Comparison of ENCODE assay signal across 18 mouse cellular contexts in the genomic region with DNA sequence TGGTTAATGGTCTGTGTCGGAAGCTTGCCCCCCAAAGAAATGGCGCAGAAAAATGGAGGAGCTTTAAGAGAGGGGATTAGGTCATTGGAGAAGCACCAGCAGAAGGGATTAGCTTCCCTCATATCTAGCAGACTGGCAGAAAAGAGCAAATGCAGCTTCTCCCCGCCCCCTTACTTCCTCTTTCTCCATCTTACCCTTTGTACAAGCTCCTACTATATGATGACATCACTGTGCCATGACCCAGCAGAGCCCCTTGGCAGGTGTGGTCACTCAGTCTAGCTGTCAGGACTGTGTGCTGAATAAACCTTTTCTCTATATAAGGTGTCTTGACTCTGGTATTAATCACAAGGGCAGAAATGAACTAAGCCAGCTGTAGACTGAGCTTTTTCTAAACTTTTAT. TPM values are rescaled to one million over a fixed set of nuclear protein-coding genes. Genes with fewer than 3 reads are reported as not detected.
DNase-seq lines count a peak whose midpoint lies in the region; ATAC-seq and TF ChIP-seq lines count a peak whose summit lies in the region.
"Had no signal": no experiment of that assay in that cellular context is flagged by ENCODE, and none has a peak within 500 bp of the region (broad histone marks: within the 10 kb centered on the region; RNA-seq: fewer than 3 reads in every experiment).

No protein-coding gene starts in this region.

- 0 out of 2 replicates have a peak overlapping the region, but pooled peaks have one; percentile 44 for H3K9ac ChIP-seq in kidney, embryonic 16.5 days (replicated peaks; ENCODE audit: low read length)
- H3K9ac ChIP-seq in stomach, embryonic 14.5 days (replicated peaks; ENCODE audit: low read depth, low read length) = no peak overlapping the region
- H3K9ac ChIP-seq: embryonic facial prominence, embryonic 12.5 days; heart, embryonic 15.5 days; hindbrain, embryonic 13.5 days had no signal

- H3K27ac ChIP-seq in kidney, embryonic 16.5 days (ENCODE audit: low read length) = 0 out of 2 replicates have a peak overlapping the region, but pooled peaks have one; percentile 12
- peak overlapping the region; percentile 79 for H3K27ac ChIP-seq in stomach, embryonic 14.5 days (ENCODE audit: low read length)
- H3K27ac ChIP-seq: embryonic facial prominence, embryonic 12.5 days; heart, embryonic 15.5 days; hindbrain, embryonic 13.5 days had no signal

- H3K4me2 ChIP-seq in kidney, embryonic 16.5 days (replicated peaks; ENCODE audit: low read depth, low read length) = no peak overlapping the region
- H3K4me2 ChIP-seq in stomach, embryonic 14.5 days (replicated peaks; ENCODE audit: low read depth, low read length) = no peak overlapping the region
- H3K4me2 ChIP-seq: embryonic facial prominence, embryonic 12.5 days; heart, embryonic 15.5 days; hindbrain, embryonic 13.5 days; liver, embryonic 11.5 days had no signal

- no peak for DNase-seq in kidney, postnatal 14 days
- DNase-seq in G1E (ENCODE audit: low spot score) = peak; percentile 50
- DNase-seq in kidney, postnatal 36 days = no peak
- DNase-seq: adrenal gland, postnatal 10 days; cerebellum, postnatal 36 days; heart, adult 11 months; lung, postnatal 10 days; midbrain, embryonic 14.5 days; right cerebral cortex, postnatal 4 days had no signal

- H3K27me3 ChIP-seq in kidney, embryonic 16.5 days (ENCODE audit: insufficient read depth, low read length) = no peaks in the 10 kb centered on the region
- peaks cover 13% of the 10 kb centered on the region for H3K27me3 ChIP-seq in G1E (ENCODE audit: insufficient read depth, low read length)
- no peaks in the 10 kb centered on the region for H3K27me3 ChIP-seq in stomach, embryonic 14.5 days (ENCODE audit: control insufficient read depth, insufficient read depth, low read length)
- H3K27me3 ChIP-seq: embryonic facial prominence, embryonic 12.5 days; heart, embryonic 15.5 days; hindbrain, embryonic 13.5 days had no signal

- H3K9me3 ChIP-seq in kidney, embryonic 16.5 days (ENCODE audit: low read length) = no peaks in the 10 kb centered on the region
- no peaks in the 10 kb centered on the region for H3K9me3 ChIP-seq in G1E (replicated peaks)
- no peaks in the 10 kb centered on the region for H3K9me3 ChIP-seq in stomach, embryonic 14.5 days (ENCODE audit: control insufficient read depth, low read depth, low read length)
- H3K9me3 ChIP-seq: embryonic facial prominence, embryonic 12.5 days; heart, embryonic 15.5 days; hindbrain, embryonic 13.5 days had no signal

- H3K36me3 ChIP-seq in kidney, embryonic 16.5 days (ENCODE audit: insufficient read depth, low read length) = no peaks in the 10 kb centered on the region
- H3K36me3 ChIP-seq in G1E (replicated peaks) = no peaks in the 10 kb centered on the region
- H3K36me3 ChIP-seq in stomach, embryonic 14.5 days (ENCODE audit: control insufficient read depth, insufficient read depth, low read length) = no peaks in the 10 kb centered on the region
- H3K36me3 ChIP-seq: embryonic facial prominence, embryonic 12.5 days; heart, embryonic 15.5 days; hindbrain, embryonic 13.5 days had no signal

- TF ChIP-seq CTCF in G1E (IDR thresholded peaks at IDR 0.05; ENCODE audit: low read depth, low read length) = no peak

- 70% methylated on average over 3 of the region's 3 CpGs for WGBS in kidney, embryonic 16.5 days
- WGBS in stomach, embryonic 14.5 days = 56% methylated on average over 3 of the region's 3 CpGs

- H3K4me3 ChIP-seq in kidney, embryonic 16.5 days (ENCODE audit: low read length) = no peak overlapping the region
- H3K4me3 ChIP-seq in G1E (ENCODE audit: low read depth, low read length) = no peak overlapping the region
- no peak overlapping the region for H3K4me3 ChIP-seq in stomach, embryonic 14.5 days (ENCODE audit: low read depth, low read length)
- H3K4me3 ChIP-seq: embryonic facial prominence, embryonic 12.5 days; heart, embryonic 15.5 days; hindbrain, embryonic 13.5 days had no signal

- peak; percentile 70; the same call in 1 of the 2 replicates for ATAC-seq in kidney, embryonic 16.5 days (ENCODE audit: low FRiP score, low TSS enrichment)
- ATAC-seq in G1E (ENCODE audit: extremely low read depth, insufficient number of reproducible peaks, low FRiP score, poor library complexity, severe bottlenecking) = peak; percentile 71
- ATAC-seq in hematopoietic stem cell, adult 5-6 weeks (replicated peaks in 1 of 2; ENCODE audit: insufficient read depth in 1 of 2, low FRiP score in 2 of 2, low TSS enrichment in 1 of 2, low read depth in 1 of 2, poor library complexity in 2 of 2, severe bottlenecking in 2 of 2) = peak; percentile 60 to 66
- ATAC-seq in stomach, embryonic 14.5 days (ENCODE audit: insufficient number of reproducible peaks, insufficient read depth, low FRiP score, low read depth) = peak; percentile 80; the same call in 1 of the 2 replicates
- ATAC-seq in megakaryocyte-erythroid progenitor cell, adult 5-6 weeks (replicated peaks; ENCODE audit: low FRiP score, low TSS enrichment, poor library complexity, severe bottlenecking) = no peak
- ATAC-seq in cerebellum, adult (ENCODE audit: insufficient number of reproducible peaks, low FRiP score, low TSS enrichment) = no peak

- H3K4me1 ChIP-seq in kidney, embryonic 16.5 days (ENCODE audit: insufficient read depth, low read length) = peaks cover 13% of the 10 kb centered on the region
- H3K4me1 ChIP-seq in G1E (ENCODE audit: insufficient read depth, low read depth, low read length) = peaks cover 28% of the 10 kb centered on the region
- 0 out of 2 replicates have a peak, but pooled peaks cover 3% of the 10 kb centered on the region for H3K4me1 ChIP-seq in stomach, embryonic 14.5 days (ENCODE audit: control insufficient read depth, insufficient read depth, low read length)
- H3K4me1 ChIP-seq: embryonic facial prominence, embryonic 12.5 days; heart, embryonic 15.5 days had no signal

RNA-seq across cellular contexts. Expression of a gene that starts 10.5 kb away (rescaled TPM):
- 103 TPM in 2 replicates for polyA plus RNA-seq in kidney, embryonic 16.5 days (2015; fragmentation: Nextera tagmentation; extraction: Ambion mirVana)
- total RNA-seq in G1E (2014; fragmentation: Nextera tagmentation) = 32.3 and 35.0 TPM in 2 replicates
- total RNA-seq in G1E (2017) = 81.1 and 87.9 TPM in 2 replicates
- 58.8 and 76.8 TPM in 2 replicates for polyA plus RNA-seq in G1E (2012)
- 47.4 and 64.9 TPM in 2 replicates for total RNA-seq in hematopoietic stem cell, adult 5-6 weeks (2017)
- 120 and 126 TPM in 2 replicates for polyA plus RNA-seq in stomach, embryonic 14.5 days (2014; fragmentation: Nextera tagmentation; extraction: Ambion mirVana)
- total RNA-seq in megakaryocyte-erythroid progenitor cell, adult 5-6 weeks (2014; fragmentation: Nextera tagmentation) = 66.7 and 69.6 TPM in 2 replicates
- total RNA-seq in megakaryocyte-erythroid progenitor cell, adult 5-6 weeks (2017) = 38.8 and 41.2 TPM in 2 replicates

RNA-seq across cellular contexts. Expression of a gene that starts 58.6 kb away (rescaled TPM):
- polyA plus RNA-seq in kidney, embryonic 16.5 days (2015; fragmentation: Nextera tagmentation; extraction: Ambion mirVana) = 16.2 and 16.3 TPM in 2 replicates
- total RNA-seq in G1E (2014; fragmentation: Nextera tagmentation) (42.9 and 52.4 TPM in 2 replicates), G1E (2017) (73.8 and 90.2 TPM in 2 replicates)
- polyA plus RNA-seq in G1E (2012) = 6.6 and 8.2 TPM in 2 replicates
- 32.4 and 35.6 TPM in 2 replicates for total RNA-seq in hematopoietic stem cell, adult 5-6 weeks (2017)
- 32.9 and 38.1 TPM in 2 replicates for polyA plus RNA-seq in stomach, embryonic 14.5 days (2014; fragmentation: Nextera tagmentation; extraction: Ambion mirVana)
- 1.4 and 6.8 TPM in 2 replicates for total RNA-seq in megakaryocyte-erythroid progenitor cell, adult 5-6 weeks (2014; fragmentation: Nextera tagmentation)
- 6.5 and 10.6 TPM in 2 replicates for total RNA-seq in megakaryocyte-erythroid progenitor cell, adult 5-6 weeks (2017)

Comparison
In these comparisons a context has a peak if more than half of its experiments do, and no peak if none do; other contexts are left out.
1. ATAC-seq: peak in kidney, embryonic 16.5 days (single experiment), G1E (single experiment), hematopoietic stem cell, adult 5-6 weeks (2 of 2) and stomach, embryonic 14.5 days (single experiment); none in megakaryocyte-erythroid progenitor cell, adult 5-6 weeks (single experiment) and cerebellum, adult (single experiment).